Mouse (Mus musculus) granulocyte monocyte progenitor cell, adult 5-6 weeks (primary cell): ENCODE measurements around the gene Shc4. TPM values are rescaled to one million over a fixed set of nuclear protein-coding genes. Genes with fewer than 3 reads are reported as not detected.

Experiments
- ATAC-seq: replicated peaks from 2 replicates; pipeline ENCODE4 v1.8.0; 2016; ENCODE audit warnings: mild to moderate bottlenecking, moderate TSS enrichment, inconsistent platforms; ENCODE audit not compliant: poor library complexity, severe bottlenecking
- total RNA-seq, 2 experiments: library from RNA; stranded (forward) in 1 of 2; stranded (reverse) in 1 of 2; fragments of 200-712, 200-1000 nt in 1 of 2; fragments of >200 nt in 1 of 2; fragmentation: Nextera tagmentation in 1 of 2; gene quantifications; 2 replicates each; pipeline ENCODE4 v1.2.3; 2014 to 2017

Gene Shc4
- total RNA-seq, 2 experiments from 2014 or later, result 1.0 TPM; not detected in 1

- ATAC-seq, result no peak
Measured at GRCm38 (mm10) chr2:125685441-125686150, 38.4 kb downstream of the Shc4 start.

GRCm38 (mm10) chr2:125684559-125685440 lies 39.1 kb downstream of the Shc4 start:
- no peak for ATAC-seq

GRCm38 (mm10) chr2:125683895-125684294 lies 40.1 kb downstream of the Shc4 start:
- ATAC-seq, result peak; percentile 95

GRCm38 (mm10) chr2:125681811-125682210 lies 42.1 kb downstream of the Shc4 start:
- no peak for ATAC-seq

- peak; percentile 91 for ATAC-seq
Measured at GRCm38 (mm10) chr2:125672957-125673631, 50.9 kb downstream of the Shc4 start, which contains the start of gene Eid1. Gene Eid1 (plus strand): TSS chr2:125673095.

- ATAC-seq, result no peak
Measured at GRCm38 (mm10) chr2:125672568-125672956, 51.4 kb downstream of the Shc4 start.

GRCm38 (mm10) chr2:125670846-125671245 lies 53.1 kb downstream of the Shc4 start:
- no peak for ATAC-seq

- ATAC-seq, result no peak
Measured at GRCm38 (mm10) chr2:125667721-125668120, 56.2 kb downstream of the Shc4 start.

GRCm38 (mm10) chr2:125667184-125667583 lies 56.8 kb downstream of the Shc4 start:
- peak; percentile 90 for ATAC-seq

- no peak for ATAC-seq
Measured at GRCm38 (mm10) chr2:125666668-125667067, 57.3 kb downstream of the Shc4 start.

GRCm38 (mm10) chr2:125665909-125666308 lies 58.0 kb downstream of the Shc4 start:
- no peak for ATAC-seq

- no peak for ATAC-seq
Measured at GRCm38 (mm10) chr2:125665213-125665612, 58.7 kb downstream of the Shc4 start.

GRCm38 (mm10) chr2:125662517-125662916 lies 61.4 kb downstream of the Shc4 start:
- no peak for ATAC-seq

- ATAC-seq, result no peak
Measured at GRCm38 (mm10) chr2:125661156-125661555, 62.8 kb downstream of the Shc4 start.

GRCm38 (mm10) chr2:125660537-125661130 lies 63.3 kb downstream of the Shc4 start:
- ATAC-seq, result peak; percentile 14; the same call in 1 of the 2 replicates

GRCm38 (mm10) chr2:125659823-125660536 lies 64.0 kb downstream of the Shc4 start:
- ATAC-seq, result peak; percentile 87

- ATAC-seq, result no peak
Measured at GRCm38 (mm10) chr2:125655391-125655790, 68.6 kb downstream of the Shc4 start.

GRCm38 (mm10) chr2:125653286-125653685 lies 70.7 kb downstream of the Shc4 start:
- no peak for ATAC-seq

- ATAC-seq, result no peak
Measured at GRCm38 (mm10) chr2:125651563-125651962, 72.4 kb downstream of the Shc4 start.
